Mouse (Mus musculus): ENCODE measurements around the gene Unc93b1. TPM values are rescaled to one million over a fixed set of nuclear protein-coding genes. Genes with fewer than 3 reads are reported as not detected.

Gene Unc93b1
- polyA plus RNA-seq, 1 experiment from 2014 or later = 5.0 TPM

DNA sequence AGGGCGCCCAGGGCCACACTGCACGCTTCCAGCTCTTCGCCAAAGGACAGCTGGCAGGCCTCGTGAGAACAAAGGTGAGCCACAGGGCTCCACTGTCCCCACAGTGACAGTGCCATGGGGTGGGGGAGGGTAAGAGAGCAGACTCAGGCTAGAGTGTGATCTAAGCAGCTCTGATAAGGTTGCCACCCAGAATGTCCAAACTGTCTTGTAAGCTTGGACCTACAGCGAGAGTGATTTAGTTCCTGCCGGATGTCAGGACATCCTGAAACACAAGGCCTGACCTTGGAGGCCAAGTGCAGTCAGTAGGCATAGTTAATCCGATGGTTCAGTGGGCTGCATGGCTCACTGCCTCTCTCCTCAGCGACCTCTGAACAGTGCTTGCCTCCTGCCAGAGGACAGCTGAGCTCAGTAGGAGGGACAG, 50.3 kb downstream of the Unc93b1 start:
- DNase-seq (ENCODE audit: low spot score) = no peak
- Histone ChIP-seq H3K4me1 (peaks cover 55% of the 10 kb centered on the region), H3K27me3 (ENCODE audit: insufficient read depth, poor library complexity, severe bottlenecking) (0 out of 2 replicates have a peak, but pooled peaks cover 4% of the 10 kb centered on the region), H3K36me3 (no peaks in the 10 kb centered on the region), H3K4me3 (no peak overlapping the region), H3K9me3 (no peaks in the 10 kb centered on the region), H3K27ac (peak overlapping the region; percentile 80)
- 20% methylated on average over 8 of the region's 8 CpGs for WGBS

DNA sequence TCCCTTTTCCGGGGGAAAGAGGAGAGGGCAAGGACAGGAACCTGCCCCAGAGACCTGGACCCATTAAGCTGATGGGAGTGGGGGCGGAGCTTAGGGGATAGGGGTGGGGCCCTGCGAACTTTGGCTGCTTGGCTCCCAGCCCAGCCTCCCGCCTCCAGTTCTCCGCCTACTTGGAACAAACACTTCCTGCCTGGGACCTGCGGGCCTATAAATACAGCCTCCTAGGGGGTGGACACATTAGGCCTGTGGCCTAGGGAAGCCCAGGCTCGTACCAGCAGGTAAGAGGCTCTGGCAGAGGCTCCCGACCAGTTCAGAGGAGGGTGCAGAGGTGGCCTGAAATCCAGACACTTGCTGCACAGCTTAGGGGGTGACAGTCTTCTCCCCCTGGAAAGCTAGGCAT, 51.3 kb downstream of the Unc93b1 start, which contains the start of gene Acy3:
Gene Acy3, plus strand, starts transcription at position 237 of the 400 bp plus-strand sequence.
- peak within 1 kb of the TSS; percentile 20; the same call in 1 of the 2 replicates for H3K4me3 ChIP-seq
- H3K36me3 ChIP-seq = no peaks in the 10 kb centered on the region
- H3K27me3 ChIP-seq (ENCODE audit: insufficient read depth, poor library complexity, severe bottlenecking) = 0 out of 2 replicates have a peak, but pooled peaks cover 6% of the 10 kb centered on the region
- no peaks in the 10 kb centered on the region for H3K9me3 ChIP-seq
- peak; percentile 86 for DNase-seq (ENCODE audit: low spot score)
- peak within 1 kb of the TSS; percentile 80 for H3K27ac ChIP-seq
- peaks cover 66% of the 10 kb centered on the region for H3K4me1 ChIP-seq
- WGBS = 17% methylated on average over 8 of the region's 8 CpGs

DNA sequence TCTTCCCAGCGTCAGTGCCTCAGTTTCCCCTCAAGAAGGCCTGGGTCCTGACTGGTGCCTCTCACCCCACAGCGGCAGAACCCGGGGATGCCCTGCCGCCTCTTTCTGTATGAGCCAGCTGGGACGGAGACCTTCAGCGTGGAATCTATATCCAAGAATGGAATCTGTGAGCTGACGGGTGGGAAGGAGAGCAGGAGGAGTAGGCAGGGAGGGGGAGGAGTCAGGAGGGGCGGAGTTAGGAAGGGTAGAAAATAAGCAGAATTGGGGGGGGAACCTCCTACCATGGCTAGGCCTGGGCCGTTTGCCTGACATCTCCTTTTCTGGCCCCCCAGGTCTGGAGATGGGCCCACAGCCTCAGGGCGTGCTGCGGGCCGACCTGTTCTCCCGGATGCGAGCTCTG, 53.1 kb downstream of the Unc93b1 start:
- WGBS = 77% methylated on average over 14 of the region's 14 CpGs
- Histone ChIP-seq H3K4me1 (peaks cover 69% of the 10 kb centered on the region), H3K36me3 (no peaks in the 10 kb centered on the region), H3K9me3 (no peaks in the 10 kb centered on the region), H3K27me3 (ENCODE audit: insufficient read depth, poor library complexity, severe bottlenecking) (0 out of 2 replicates have a peak, but pooled peaks cover 6% of the 10 kb centered on the region), H3K4me3 (no peak overlapping the region), H3K27ac (no peak overlapping the region; the same call in 1 of the 2 replicates)
- no peak for DNase-seq (ENCODE audit: low spot score)

GRCm38 (mm10) chr19:3988750-3989149, 53.8 kb downstream of the Unc93b1 start:
- H3K27ac ChIP-seq = no peak overlapping the region
- H3K4me3 ChIP-seq = no peak overlapping the region
- WGBS = 84% methylated on average over 4 of the region's 4 CpGs
- no peak for DNase-seq (ENCODE audit: low spot score)
- H3K27me3 ChIP-seq (ENCODE audit: insufficient read depth, poor library complexity, severe bottlenecking) = 0 out of 2 replicates have a peak, but pooled peaks cover 6% of the 10 kb centered on the region
- H3K9me3 ChIP-seq = no peaks in the 10 kb centered on the region
- peaks cover 62% of the 10 kb centered on the region for H3K4me1 ChIP-seq
- H3K36me3 ChIP-seq = no peaks in the 10 kb centered on the region

DNA sequence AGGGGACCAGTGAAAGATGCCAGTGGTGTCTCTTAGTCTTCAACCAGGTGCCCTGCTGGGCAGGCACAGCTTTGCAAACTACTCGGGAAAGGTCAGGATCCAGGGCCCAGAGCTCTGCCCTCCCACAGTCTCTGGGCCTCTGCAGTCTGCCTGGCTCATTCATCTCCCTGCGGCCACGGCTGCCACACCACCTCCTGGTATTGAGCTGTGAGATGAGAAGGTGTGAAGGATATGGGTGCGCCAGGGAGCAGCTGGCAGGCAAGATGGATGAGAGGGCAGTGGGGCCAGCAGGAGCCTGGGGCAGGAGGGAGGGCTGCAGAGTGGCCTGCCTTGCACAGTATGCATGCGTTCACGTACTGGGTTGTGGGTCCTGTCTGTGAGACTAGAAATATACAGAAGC, 55.8 kb downstream of the Unc93b1 start:
- H3K4me3 ChIP-seq = no peak overlapping the region
- H3K27me3 ChIP-seq (ENCODE audit: insufficient read depth, poor library complexity, severe bottlenecking) = 0 out of 2 replicates have a peak, but pooled peaks cover 6% of the 10 kb centered on the region
- 56% methylated on average over 6 of the region's 6 CpGs for WGBS
- peaks cover 41% of the 10 kb centered on the region for H3K4me1 ChIP-seq
- H3K27ac ChIP-seq = no peak overlapping the region
- DNase-seq (ENCODE audit: low spot score) = no peak
- no peaks in the 10 kb centered on the region for H3K36me3 ChIP-seq
- no peaks in the 10 kb centered on the region for H3K9me3 ChIP-seq

- Histone ChIP-seq H3K9me3 (no peaks in the 10 kb centered on the region), H3K27ac (no peak overlapping the region), H3K27me3 (ENCODE audit: insufficient read depth, poor library complexity, severe bottlenecking) (0 out of 2 replicates have a peak, but pooled peaks cover 6% of the 10 kb centered on the region), H3K4me3 (no peak overlapping the region), H3K4me1 (peaks cover 34% of the 10 kb centered on the region), H3K36me3 (no peaks in the 10 kb centered on the region)
- DNase-seq (ENCODE audit: low spot score) = no peak
- WGBS = 84% methylated on average over 3 of the region's 3 CpGs
Observed at GRCm38 (mm10) chr19:3991562-3991961, 56.6 kb downstream of the Unc93b1 start.

DNA sequence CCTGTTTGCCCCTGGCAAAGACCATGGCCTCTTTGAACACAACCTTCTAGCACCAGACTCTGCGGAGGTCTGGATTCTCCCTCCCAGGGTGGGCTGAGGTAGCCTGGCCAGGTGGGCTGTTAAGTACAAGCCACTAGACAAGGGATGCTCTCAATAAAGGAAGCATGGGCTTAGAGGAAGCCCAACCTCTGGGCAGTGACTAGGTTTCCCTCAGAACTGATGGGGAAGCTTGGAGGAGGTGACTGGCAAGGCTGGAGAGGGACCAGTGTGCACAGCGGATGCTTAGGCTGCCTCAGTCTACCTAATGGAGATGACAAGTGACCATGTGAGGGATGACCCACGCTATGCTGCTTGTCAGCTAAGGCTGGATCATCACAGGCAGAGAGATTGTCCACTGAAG, 57.0 kb downstream of the Unc93b1 start:
- Histone ChIP-seq H3K27ac (no peak overlapping the region), H3K4me1 (peaks cover 33% of the 10 kb centered on the region), H3K9me3 (no peaks in the 10 kb centered on the region), H3K36me3 (no peaks in the 10 kb centered on the region), H3K4me3 (no peak overlapping the region), H3K27me3 (ENCODE audit: insufficient read depth, poor library complexity, severe bottlenecking) (0 out of 2 replicates have a peak, but pooled peaks cover 6% of the 10 kb centered on the region)
- no peak for DNase-seq (ENCODE audit: low spot score)
- 81% methylated on average over 3 of the region's 3 CpGs for WGBS

DNA sequence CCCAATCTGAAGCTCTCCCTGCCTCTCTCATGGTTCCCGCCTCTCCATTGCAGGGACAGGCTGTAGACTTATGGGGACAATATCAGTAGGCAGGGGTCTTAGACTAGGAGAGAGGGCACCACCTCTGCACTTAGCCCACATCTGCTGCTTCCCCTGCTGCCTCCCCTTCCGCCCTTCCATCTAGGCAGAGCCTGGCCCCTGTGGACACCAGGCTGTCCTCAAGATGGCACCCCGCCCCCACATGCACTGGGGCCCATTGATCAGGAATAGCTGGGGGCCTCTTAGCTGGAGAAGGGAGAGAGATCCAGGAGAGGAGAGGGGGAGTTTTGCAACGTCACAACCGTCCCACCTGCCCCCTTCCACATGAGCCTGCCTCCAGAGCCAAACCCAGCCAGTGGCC, 57.4 kb downstream of the Unc93b1 start, which contains the start of gene Tbx10:
Gene Tbx10, plus strand, starts transcription at position 337 of the 400 bp plus-strand sequence.
- Histone ChIP-seq H3K36me3 (no peaks in the 10 kb centered on the region), H3K27me3 (ENCODE audit: insufficient read depth, poor library complexity, severe bottlenecking) (0 out of 2 replicates have a peak, but pooled peaks cover 6% of the 10 kb centered on the region), H3K4me1 (peaks cover 34% of the 10 kb centered on the region), H3K4me3 (no peak within 1 kb of the TSS), H3K9me3 (no peaks in the 10 kb centered on the region), H3K27ac (no peak within 1 kb of the TSS)
- WGBS = 38% methylated on average over 5 of the region's 5 CpGs
- no peak for DNase-seq (ENCODE audit: low spot score)

DNA sequence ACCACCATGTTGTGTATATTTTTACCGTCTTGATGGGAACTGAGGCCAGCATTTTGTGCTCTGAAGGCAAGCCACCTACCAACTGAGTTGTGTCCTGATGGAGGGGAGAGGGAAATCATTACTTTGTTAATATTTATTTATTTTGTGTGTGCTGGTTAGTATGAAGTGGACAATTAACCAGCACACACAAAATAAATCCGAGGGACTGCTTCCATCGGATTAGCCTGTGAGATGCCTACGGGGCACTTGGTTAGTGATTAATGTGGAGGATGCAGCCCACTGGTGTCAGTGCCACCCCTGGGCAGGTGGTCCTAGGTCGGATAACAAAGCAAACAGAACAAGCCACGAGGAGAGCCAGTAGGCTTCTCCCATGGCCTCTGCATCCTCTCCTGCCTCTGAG, 59.9 kb downstream of the Unc93b1 start:
- 67% methylated on average over 6 of the region's 6 CpGs for WGBS
- H3K27ac ChIP-seq = no peak overlapping the region

DNA sequence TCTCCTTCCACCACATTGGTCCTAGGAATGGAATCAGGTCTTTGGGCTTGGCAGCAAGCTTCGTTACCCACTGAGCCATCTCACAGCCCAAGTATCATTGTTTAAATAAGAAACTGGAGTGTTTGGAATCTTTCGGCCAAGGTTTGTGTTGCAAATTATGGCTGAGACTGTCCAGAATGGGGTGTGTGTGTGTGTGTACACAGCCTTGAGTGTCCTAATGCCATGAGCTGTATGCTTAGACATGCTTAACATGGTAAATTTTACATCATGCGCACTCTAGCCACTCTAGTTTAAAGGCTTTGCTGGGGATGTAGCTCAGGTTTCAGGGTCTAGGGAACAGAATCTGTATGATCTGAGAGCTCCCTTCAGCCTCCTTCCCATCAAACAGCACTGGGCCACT, 60.5 kb downstream of the Unc93b1 start:
- Histone ChIP-seq H3K9me3 (no peaks in the 10 kb centered on the region), H3K4me3 (no peak overlapping the region), H3K36me3 (no peaks in the 10 kb centered on the region), H3K27ac (no peak overlapping the region), H3K4me1 (peaks cover 35% of the 10 kb centered on the region), H3K27me3 (ENCODE audit: insufficient read depth, poor library complexity, severe bottlenecking) (0 out of 2 replicates have a peak, but pooled peaks cover 13% of the 10 kb centered on the region)
- no peak for DNase-seq (ENCODE audit: low spot score)
- WGBS = 95% methylated on average over 3 of the region's 3 CpGs

More for the DNA sequence above, 59.9 kb downstream of the Unc93b1 start:
- no peak for DNase-seq (ENCODE audit: low spot score)
- Histone ChIP-seq H3K9me3 (no peaks in the 10 kb centered on the region), H3K4me3 (no peak overlapping the region), H3K36me3 (no peaks in the 10 kb centered on the region), H3K4me1 (peaks cover 38% of the 10 kb centered on the region), H3K27me3 (ENCODE audit: insufficient read depth, poor library complexity, severe bottlenecking) (0 out of 2 replicates have a peak, but pooled peaks cover 13% of the 10 kb centered on the region)

DNA sequence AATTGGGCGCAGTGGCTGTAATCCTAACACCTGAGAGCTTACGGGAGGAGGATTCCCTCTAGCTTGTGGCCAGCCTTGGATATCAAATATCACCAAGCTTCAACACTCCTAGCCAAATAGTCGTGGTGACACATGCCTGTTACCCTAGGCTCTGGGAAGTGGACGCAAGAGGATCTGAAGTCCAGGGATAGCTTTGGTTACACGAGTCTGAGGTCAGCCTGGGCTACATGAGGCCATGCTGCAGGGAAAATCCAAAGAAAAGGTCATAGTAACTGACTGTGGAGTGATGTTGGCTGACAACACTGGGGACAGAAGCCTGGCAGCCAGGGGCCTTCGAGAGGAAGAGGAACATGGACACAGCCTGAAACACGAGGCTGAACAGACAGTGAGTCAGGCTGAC, 61.1 kb downstream of the Unc93b1 start:
- H3K4me3 ChIP-seq = no peak overlapping the region
- H3K4me1 ChIP-seq = peaks cover 33% of the 10 kb centered on the region
- WGBS = 64% methylated on average over 7 of the region's 7 CpGs
- H3K27me3 ChIP-seq (ENCODE audit: insufficient read depth, poor library complexity, severe bottlenecking) = 0 out of 2 replicates have a peak, but pooled peaks cover 9% of the 10 kb centered on the region
- H3K9me3 ChIP-seq = no peaks in the 10 kb centered on the region
- H3K36me3 ChIP-seq = no peaks in the 10 kb centered on the region
- no peak overlapping the region for H3K27ac ChIP-seq
- DNase-seq (ENCODE audit: low spot score) = no peak

DNA sequence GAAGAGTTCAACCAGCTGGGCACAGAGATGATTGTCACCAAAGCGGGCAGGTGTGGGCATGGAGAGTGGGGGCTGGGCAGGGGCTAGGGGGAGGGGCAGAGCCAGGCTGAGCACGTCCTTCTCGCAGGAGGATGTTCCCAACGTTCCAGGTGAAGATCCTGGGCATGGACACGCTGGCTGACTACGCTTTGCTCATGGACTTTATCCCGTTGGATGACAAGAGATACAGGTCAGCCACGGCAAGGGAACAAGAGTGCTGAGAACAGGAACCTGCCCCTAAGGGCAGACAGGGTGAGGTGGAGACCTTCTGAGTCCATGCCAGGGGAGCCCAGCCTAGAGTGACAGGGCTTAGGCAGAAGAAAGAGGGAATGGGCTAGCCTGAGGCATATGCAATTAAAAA, 61.8 kb downstream of the Unc93b1 start:
- no peaks in the 10 kb centered on the region for H3K9me3 ChIP-seq
- no peak overlapping the region for H3K4me3 ChIP-seq
- no peaks in the 10 kb centered on the region for H3K36me3 ChIP-seq
- no peak for DNase-seq (ENCODE audit: low spot score)
- H3K27ac ChIP-seq = no peak overlapping the region
- peaks cover 37% of the 10 kb centered on the region for H3K4me1 ChIP-seq
- WGBS = 77% methylated on average over 8 of the region's 8 CpGs
- 0 out of 2 replicates have a peak, but pooled peaks cover 7% of the 10 kb centered on the region for H3K27me3 ChIP-seq (ENCODE audit: insufficient read depth, poor library complexity, severe bottlenecking)

DNA sequence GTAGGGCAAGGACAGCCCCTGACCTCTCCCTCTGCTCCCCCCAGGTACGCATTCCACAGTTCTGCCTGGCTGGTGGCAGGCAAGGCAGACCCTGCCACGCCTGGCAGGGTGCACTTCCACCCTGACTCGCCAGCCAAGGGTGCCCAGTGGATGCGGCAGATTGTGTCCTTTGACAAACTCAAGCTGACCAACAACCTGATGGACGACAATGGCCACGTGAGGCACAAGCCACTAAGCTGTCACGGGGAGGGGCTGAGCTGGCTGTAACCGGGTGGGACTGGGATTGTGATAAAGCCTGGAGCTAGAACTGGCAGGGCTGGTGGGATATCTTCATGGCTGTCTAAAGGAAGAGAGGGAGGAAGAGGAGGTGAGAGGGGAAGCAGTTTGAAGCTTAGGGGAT, 62.2 kb downstream of the Unc93b1 start:
- H3K36me3 ChIP-seq = no peaks in the 10 kb centered on the region
- no peak for DNase-seq (ENCODE audit: low spot score)
- H3K27ac ChIP-seq = no peak overlapping the region
- no peaks in the 10 kb centered on the region for H3K9me3 ChIP-seq
- H3K27me3 ChIP-seq (ENCODE audit: insufficient read depth, poor library complexity, severe bottlenecking) = 0 out of 2 replicates have a peak, but pooled peaks cover 7% of the 10 kb centered on the region
- no peak overlapping the region for H3K4me3 ChIP-seq
- H3K4me1 ChIP-seq = peaks cover 40% of the 10 kb centered on the region
- WGBS = 44% methylated on average over 8 of the region's 8 CpGs

All from heart, embryonic 10.5 days (tissue).